Mouse (Mus musculus) embryonic fibroblast, embryonic 13.5 days (primary cell): ENCODE measurements around the gene Trabd2b. TPM values are rescaled to one million over a fixed set of nuclear protein-coding genes. Genes with fewer than 3 reads are reported as not detected.

Source experiments
- H3K27ac ChIP-seq: 2 replicates; pipeline ENCODE4 v1.5.1; 2012; ENCODE audit warnings: low read length, control low read depth, inconsistent platforms; ENCODE audit not compliant: insufficient read depth
- H3K4me1 ChIP-seq: 2 replicates; pipeline ENCODE4 v1.6.1; 2011; ENCODE audit warnings: low read length; ENCODE audit not compliant: control insufficient read depth, insufficient read depth
- H3K4me3 ChIP-seq: 2 replicates; pipeline ENCODE4 v1.5.1; 2011; ENCODE audit warnings: mild to moderate bottlenecking, control low read depth, low read length; ENCODE audit not compliant: insufficient read depth
- CTCF ChIP-seq: IDR thresholded peaks from 2 replicates; pipeline ENCODE4 v1.5.1; 2011; ENCODE audit warnings: mild to moderate bottlenecking, control low read depth, low read length, moderate library complexity, borderline replicate concordance; ENCODE audit not compliant: insufficient read depth
- POLR2A ChIP-seq: IDR thresholded peaks from 2 replicates; pipeline ENCODE4 v1.6.1; 2011; ENCODE audit warnings: low read depth, mild to moderate bottlenecking, control low read depth, low read length, moderate library complexity
- polyA plus RNA-seq: library from polyadenylated mRNA; stranded (reverse); fragments of >200 nt; gene quantifications from 2 replicates; pipeline ENCODE4 v1.2.4, GENCODE M21; 2011; ENCODE audit warnings: low read depth; ENCODE audit not compliant: missing spikeins, insufficient read length

Trabd2b gene
- polyA plus RNA-seq, 1 experiment, result 1.9 TPM

DNA sequence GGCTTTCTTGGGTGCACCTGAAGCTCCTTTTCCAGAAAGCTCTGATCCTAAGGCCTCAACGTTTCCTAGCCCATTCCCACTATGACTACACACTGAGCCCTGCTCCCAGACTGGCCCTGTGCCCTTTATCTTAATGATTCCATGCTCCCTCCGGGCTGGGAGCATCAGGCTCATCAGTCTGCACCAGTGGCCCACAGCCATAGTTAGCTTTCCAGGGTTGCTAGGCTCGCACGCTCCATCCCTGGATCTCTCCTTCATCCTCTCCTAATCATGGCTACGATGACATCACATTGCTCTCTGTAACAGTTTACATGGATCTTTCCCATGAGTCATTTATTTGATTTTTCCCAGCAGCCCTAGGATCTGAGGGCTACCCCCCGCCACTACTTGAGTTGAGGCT lies 103.1 kb downstream of the Trabd2b start:
- TF ChIP-seq POLR2A (no peak), CTCF (no peak)
- Histone ChIP-seq H3K4me1 (no peaks in the 10 kb centered on the region), H3K27ac (no peak overlapping the region), H3K4me3 (no peak overlapping the region)

DNA sequence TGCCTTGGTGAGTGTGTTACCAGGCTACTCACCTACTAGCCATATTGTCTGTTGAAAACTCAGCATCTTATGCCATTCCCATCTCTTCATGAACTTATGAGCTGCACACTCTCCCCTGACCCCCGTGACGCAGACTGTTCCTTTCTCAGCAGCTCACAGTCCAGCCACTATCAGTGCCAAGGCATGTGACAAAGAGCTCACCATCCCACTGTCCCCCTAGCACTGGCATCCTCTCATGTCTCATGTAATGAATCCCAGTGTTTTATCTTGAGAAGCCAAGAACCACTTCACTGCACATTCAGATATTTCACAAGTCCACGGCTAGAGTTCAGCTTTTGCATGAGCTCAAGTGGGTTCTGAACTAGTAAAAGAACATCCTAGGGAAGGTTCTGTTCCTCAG lies 105.1 kb downstream of the Trabd2b start:
- peaks cover 10% of the 10 kb centered on the region for H3K4me1 ChIP-seq
- no peak overlapping the region for H3K27ac ChIP-seq
- H3K4me3 ChIP-seq, result no peak overlapping the region
- TF ChIP-seq CTCF (no peak), POLR2A (no peak)

DNA sequence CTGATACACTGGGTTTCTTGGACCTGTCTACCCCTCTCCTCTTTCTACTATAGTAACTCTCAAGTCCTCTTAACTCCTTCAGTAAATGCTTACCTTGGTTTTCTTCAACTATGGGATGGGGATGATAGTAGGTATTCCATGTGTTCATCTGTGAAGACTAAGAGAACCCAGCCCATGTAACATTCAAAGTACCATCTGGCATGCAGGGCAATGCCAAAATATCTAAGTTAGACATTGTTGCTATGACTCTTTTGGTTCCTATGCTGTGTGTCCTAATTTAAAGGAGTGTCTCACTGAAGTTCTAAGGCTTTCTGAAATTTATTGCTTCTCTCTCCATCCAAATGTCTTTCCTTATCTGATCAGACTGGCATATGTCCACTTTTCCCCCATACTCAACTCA lies 106.6 kb downstream of the Trabd2b start:
- Histone ChIP-seq H3K4me1 (peaks cover 10% of the 10 kb centered on the region), H3K27ac (no peak overlapping the region), H3K4me3 (no peak overlapping the region)
- TF ChIP-seq CTCF, result no peak
- no peak for TF ChIP-seq POLR2A

DNA sequence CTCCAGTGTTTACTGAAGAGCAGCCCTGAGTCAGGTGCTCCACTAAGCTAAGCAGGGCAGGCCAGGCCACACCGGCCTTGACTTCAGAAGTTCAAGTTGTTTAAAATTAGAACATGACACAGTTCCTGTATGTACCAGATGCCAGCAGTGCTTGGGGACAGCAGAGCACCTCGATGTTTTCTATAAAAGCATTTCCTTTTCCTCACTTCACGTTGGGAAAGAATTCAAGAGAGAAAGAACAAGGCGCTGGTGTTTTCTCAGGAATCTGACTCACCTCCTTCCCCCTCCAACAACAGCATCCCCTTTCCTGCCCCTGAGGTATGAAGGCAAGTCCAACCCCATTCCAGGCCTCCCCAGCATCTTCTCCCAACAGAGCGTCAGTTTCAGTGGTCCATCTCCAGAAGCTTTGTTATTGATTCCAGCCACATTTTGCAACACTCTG lies 108.8 kb downstream of the Trabd2b start:
- peaks cover 10% of the 10 kb centered on the region for H3K4me1 ChIP-seq
- H3K27ac ChIP-seq, result no peak overlapping the region
- TF ChIP-seq POLR2A (no peak), CTCF (no peak)
- no peak overlapping the region for H3K4me3 ChIP-seq

DNA sequence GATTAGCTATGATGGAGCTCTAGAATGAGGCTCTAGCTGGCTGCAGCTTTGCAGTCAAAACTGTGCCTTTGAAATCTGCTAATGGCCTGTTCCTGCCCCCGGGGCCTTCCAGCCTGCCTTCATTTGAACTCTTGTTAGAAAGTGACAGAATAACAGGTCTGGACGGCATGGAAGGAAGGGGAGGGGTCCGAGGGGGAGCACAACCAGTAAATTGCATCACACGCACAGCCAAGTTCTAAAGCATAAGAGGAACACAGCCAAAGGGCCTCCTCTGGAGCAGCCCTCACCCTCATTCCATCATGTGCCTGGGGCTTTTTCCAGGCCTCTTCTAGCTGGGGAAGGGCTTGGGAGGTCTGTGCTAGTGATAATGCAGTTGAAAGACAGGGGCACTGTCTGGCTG lies 110.1 kb downstream of the Trabd2b start:
- H3K4me1 ChIP-seq, result peaks cover 10% of the 10 kb centered on the region
- no peak overlapping the region for H3K27ac ChIP-seq
- no peak overlapping the region for H3K4me3 ChIP-seq
- TF ChIP-seq POLR2A (no peak), CTCF (no peak)

DNA sequence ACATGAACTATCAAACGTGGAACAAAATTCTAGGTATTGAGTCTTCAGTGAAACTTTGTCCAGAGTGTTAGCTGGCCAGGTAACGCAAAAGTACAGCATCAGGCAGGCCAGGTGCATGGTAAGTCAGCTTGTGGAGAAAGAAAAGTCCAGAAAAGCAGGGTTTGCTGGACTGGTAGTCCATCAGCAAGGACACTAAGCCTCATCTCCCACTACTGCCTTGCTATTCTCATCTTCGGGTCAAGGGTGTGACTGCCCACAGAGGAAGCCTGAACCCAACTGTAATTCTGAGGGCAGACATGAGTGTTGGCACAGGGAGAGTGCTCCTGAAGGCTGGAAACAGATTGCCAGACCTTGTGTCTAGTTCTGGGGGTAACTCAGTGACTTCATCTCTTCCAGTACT lies 111.5 kb downstream of the Trabd2b start:
- TF ChIP-seq POLR2A, result no peak
- no peak for TF ChIP-seq CTCF
- Histone ChIP-seq H3K4me1 (peaks cover 10% of the 10 kb centered on the region), H3K4me3 (no peak overlapping the region), H3K27ac (no peak overlapping the region)

DNA sequence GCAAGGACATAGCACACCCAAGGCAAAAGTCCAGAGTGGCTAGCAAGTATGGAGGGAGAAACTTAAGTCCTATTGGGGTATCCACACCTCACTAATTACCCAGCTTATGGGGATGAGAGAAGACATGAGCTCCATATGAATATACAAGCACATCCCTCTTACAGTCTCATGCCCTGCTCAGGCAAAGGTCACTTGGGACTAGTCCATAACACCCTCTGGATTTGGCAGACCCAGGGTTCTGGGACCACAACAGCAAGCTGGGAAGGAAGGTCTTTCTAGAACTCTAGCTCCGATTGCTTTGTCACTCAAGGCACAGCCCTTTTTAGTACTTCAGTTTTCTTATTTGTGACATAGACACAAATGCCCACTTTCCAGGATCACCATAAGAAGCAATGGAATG lies 112.0 kb downstream of the Trabd2b start:
- Histone ChIP-seq H3K4me1 (peaks cover 10% of the 10 kb centered on the region), H3K4me3 (no peak overlapping the region), H3K27ac (no peak overlapping the region)
- TF ChIP-seq POLR2A (no peak), CTCF (no peak)

DNA sequence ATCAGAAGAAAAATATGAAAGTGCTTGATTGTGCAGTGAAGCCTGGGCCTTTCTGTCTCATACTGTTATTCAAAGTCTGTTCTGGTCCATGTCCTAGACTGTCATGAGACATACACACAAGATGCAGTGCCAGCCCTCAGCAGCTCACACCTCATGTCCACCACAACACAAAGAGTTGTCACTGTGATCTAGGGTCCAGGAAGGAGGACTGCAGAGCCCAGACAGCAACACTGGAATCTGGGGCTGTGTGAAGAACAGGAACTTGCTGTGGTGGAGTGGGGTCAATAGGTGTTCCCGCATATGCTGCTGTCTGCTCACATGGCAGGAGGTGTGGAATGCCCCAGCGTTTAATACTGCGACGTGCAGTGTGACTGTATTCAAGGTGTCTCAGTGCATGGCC lies 112.8 kb downstream of the Trabd2b start:
- TF ChIP-seq CTCF (no peak), POLR2A (no peak)
- peaks cover 10% of the 10 kb centered on the region for H3K4me1 ChIP-seq
- H3K27ac ChIP-seq, result no peak overlapping the region
- H3K4me3 ChIP-seq, result no peak overlapping the region

DNA sequence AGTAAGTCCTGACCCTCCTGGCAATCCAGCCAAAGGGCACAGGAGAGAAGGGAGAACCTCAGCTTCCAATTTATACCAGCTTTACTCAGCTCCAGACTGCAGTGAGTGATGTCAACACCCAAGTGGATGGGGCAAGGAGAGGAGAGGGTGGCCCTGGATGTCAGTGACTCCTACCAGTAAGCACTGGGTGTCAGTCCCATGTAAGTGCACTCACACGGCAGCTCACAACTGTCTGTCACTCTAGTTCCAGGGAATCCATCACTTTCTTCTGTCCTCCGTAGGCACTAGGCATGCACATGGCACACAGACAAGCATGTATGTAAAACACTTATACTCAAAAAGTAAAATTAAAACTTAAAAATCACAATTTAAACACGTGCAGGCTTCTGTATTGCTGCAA lies 113.4 kb downstream of the Trabd2b start:
- peaks cover 10% of the 10 kb centered on the region for H3K4me1 ChIP-seq
- no peak for TF ChIP-seq CTCF
- no peak for TF ChIP-seq POLR2A
- no peak overlapping the region for H3K4me3 ChIP-seq
- H3K27ac ChIP-seq, result no peak overlapping the region

DNA sequence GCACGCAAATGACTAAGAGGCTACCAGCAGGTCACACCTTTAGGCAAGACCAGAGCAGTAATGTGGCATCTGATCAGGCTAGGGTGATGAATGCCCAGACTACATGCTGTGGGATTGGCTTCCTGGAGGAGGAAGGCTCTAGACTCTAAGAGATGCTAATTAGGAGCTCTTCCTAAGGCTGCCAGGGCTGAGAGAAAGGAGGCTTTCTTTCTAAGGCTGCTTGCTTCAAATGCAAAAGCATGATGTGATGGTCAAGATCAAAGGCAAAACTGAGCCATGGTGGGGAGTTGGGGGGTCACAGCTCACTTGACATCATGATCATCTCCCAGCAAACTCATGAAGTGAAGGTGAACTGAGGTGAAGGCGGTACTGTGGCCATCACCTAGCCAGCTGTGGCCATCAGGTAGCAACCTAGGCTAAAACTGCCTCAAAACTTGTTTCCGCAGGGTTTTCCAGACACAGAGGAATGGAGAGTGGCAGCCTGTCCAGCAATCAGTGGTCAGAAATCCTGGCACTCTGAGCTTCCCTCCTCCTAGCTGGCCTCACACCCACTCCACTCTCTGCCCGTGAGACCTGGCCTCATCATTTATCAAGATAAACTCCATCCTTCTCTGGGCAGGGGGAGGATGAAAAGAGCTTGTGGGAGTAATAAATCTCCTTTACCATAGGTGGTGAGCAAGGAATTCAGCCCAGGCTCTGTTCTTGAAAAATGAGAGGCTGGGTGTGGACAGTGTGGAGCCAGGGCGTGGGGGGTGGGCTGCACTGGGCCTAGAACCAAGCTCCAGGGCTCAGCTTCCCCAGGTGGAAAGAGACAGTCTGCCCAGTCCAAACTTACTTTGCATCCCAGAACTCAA lies 117.0 kb downstream of the Trabd2b start:
- TF ChIP-seq POLR2A (no peak), CTCF (no peak)

More for the DNA sequence above, 117.0 kb downstream of the Trabd2b start:
- H3K27ac ChIP-seq, result no peak overlapping the region
- no peak overlapping the region for H3K4me3 ChIP-seq
- no peaks in the 10 kb centered on the region for H3K4me1 ChIP-seq
